In genomic region chr2:173255810-173256551, GRCm38 (mm10) we compare ENCODE assay signal across 15 mouse cellular contexts. TPM values are rescaled to one million over a fixed set of nuclear protein-coding genes. Genes with fewer than 3 reads are reported as not detected.
A peak's percentile ranks its signal among the peaks of the same experiment; 100 is the strongest.
DNase-seq lines count a peak whose midpoint lies in the region; ATAC-seq and TF ChIP-seq lines count a peak whose summit lies in the region.
"Had no signal": no experiment of that assay in that cellular context is flagged by ENCODE, and none has a peak within 500 bp of the region (broad histone marks: within the 10 kb centered on the region; RNA-seq: fewer than 3 reads in every experiment).

No protein-coding gene starts in this region.

- H3K4me2 ChIP-seq in forebrain, embryonic 15.5 days (replicated peaks) = no peak overlapping the region
- no peak overlapping the region for H3K4me2 ChIP-seq in forebrain, embryonic 12.5 days
- H3K4me2 ChIP-seq in lung, embryonic 15.5 days = no peak overlapping the region
- H3K4me2 ChIP-seq: limb, embryonic 15.5 days had no signal

- H3K9me3 ChIP-seq in forebrain, embryonic 15.5 days = no peaks in the 10 kb centered on the region
- no peaks in the 10 kb centered on the region for H3K9me3 ChIP-seq in forebrain, embryonic 12.5 days
- H3K9me3 ChIP-seq in lung, embryonic 15.5 days = no peaks in the 10 kb centered on the region
- H3K9me3 ChIP-seq: limb, embryonic 15.5 days had no signal

- H3K36me3 ChIP-seq in forebrain, embryonic 15.5 days = no peaks in the 10 kb centered on the region
- H3K36me3 ChIP-seq in forebrain, embryonic 12.5 days (replicated peaks) = no peaks in the 10 kb centered on the region
- no peaks in the 10 kb centered on the region for H3K36me3 ChIP-seq in lung, embryonic 15.5 days
- no peaks in the 10 kb centered on the region for H3K36me3 ChIP-seq in small intestine, adult 2 months (ENCODE audit: control insufficient read depth, insufficient read depth, low read length)
- H3K36me3 ChIP-seq: limb, embryonic 15.5 days had no signal

- DNase-seq in lung, postnatal 25 days (ENCODE audit: low spot score) = no peak
- DNase-seq in MN1 (ENCODE audit: low spot score) = no peak
- DNase-seq in right cerebral cortex, postnatal 14 days = no peak
- DNase-seq: adrenal gland, postnatal 14 days; heart, adult 2 months; heart, postnatal 4 days; kidney, postnatal 14 days; lung, adult 2 months; thymus, adult 2 months had no signal

- no peak for ATAC-seq in forebrain, embryonic 15.5 days (replicated peaks)
- ATAC-seq in forebrain, embryonic 12.5 days (ENCODE audit: low FRiP score) = no peak
- ATAC-seq in lung, embryonic 15.5 days (ENCODE audit: borderline replicate concordance, extremely low read depth, low FRiP score, low TSS enrichment) = no peak

- no peak overlapping the region for H3K4me3 ChIP-seq in forebrain, embryonic 15.5 days
- no peak overlapping the region for H3K4me3 ChIP-seq in forebrain, embryonic 12.5 days (replicated peaks)
- no peak overlapping the region for H3K4me3 ChIP-seq in lung, embryonic 15.5 days
- no peak overlapping the region for H3K4me3 ChIP-seq in embryonic fibroblast, embryonic 13.5 days (ENCODE audit: insufficient read depth, low read length)
- peak overlapping the region; percentile 12 for H3K4me3 ChIP-seq in small intestine, adult 2 months (ENCODE audit: low read depth, low read length)
- H3K4me3 ChIP-seq: heart, adult 2 months; limb, embryonic 15.5 days had no signal

- no peak overlapping the region for H3K9ac ChIP-seq in forebrain, embryonic 15.5 days (replicated peaks)
- H3K9ac ChIP-seq in forebrain, embryonic 12.5 days = no peak overlapping the region
- H3K9ac ChIP-seq in lung, embryonic 15.5 days = no peak overlapping the region
- H3K9ac ChIP-seq: limb, embryonic 15.5 days had no signal

- H3K4me1 ChIP-seq in forebrain, embryonic 15.5 days = peaks cover 98% of the 10 kb centered on the region
- peaks cover 100% of the 10 kb centered on the region for H3K4me1 ChIP-seq in forebrain, embryonic 12.5 days
- peaks cover 98% of the 10 kb centered on the region for H3K4me1 ChIP-seq in lung, embryonic 15.5 days
- H3K4me1 ChIP-seq in embryonic fibroblast, embryonic 13.5 days (ENCODE audit: control insufficient read depth, insufficient read depth, low read length) = peaks cover 53% of the 10 kb centered on the region
- H3K4me1 ChIP-seq in small intestine, adult 2 months (ENCODE audit: control insufficient read depth, insufficient read depth, insufficient read length, low read length) = peaks cover 50% of the 10 kb centered on the region

- no peak for TF ChIP-seq POLR2A in embryonic fibroblast, embryonic 13.5 days (IDR thresholded peaks at IDR 0.05; ENCODE audit: low read depth, low read length)
- TF ChIP-seq POLR2A in small intestine, adult 2 months (IDR thresholded peaks at IDR 0.05; ENCODE audit: low read depth, low read length) = no peak

- WGBS in forebrain, embryonic 15.5 days = 64% methylated on average over 7 of the region's 7 CpGs
- WGBS in forebrain, embryonic 12.5 days = 79% methylated on average over 7 of the region's 7 CpGs
- 59% methylated on average over 7 of the region's 7 CpGs for WGBS in lung, embryonic 15.5 days
- 22% methylated on average over 7 of the region's 7 CpGs for WGBS in small intestine, adult 2 months

- TF ChIP-seq CTCF in embryonic fibroblast, embryonic 13.5 days (IDR thresholded peaks at IDR 0.05; ENCODE audit: borderline replicate concordance, insufficient read depth, low read length) = no peak
- no peak for TF ChIP-seq CTCF in small intestine, adult 2 months (IDR thresholded peaks at IDR 0.05; ENCODE audit: extremely low read depth, insufficient read length, insufficient replicate concordance, low read depth, low read length)

- peak overlapping the region; percentile 78; the same call in 1 of the 2 replicates for H3K27ac ChIP-seq in forebrain, embryonic 15.5 days (replicated peaks)
- no peak overlapping the region for H3K27ac ChIP-seq in forebrain, embryonic 12.5 days
- peak overlapping the region; percentile 81 for H3K27ac ChIP-seq in lung, embryonic 15.5 days
- H3K27ac ChIP-seq in embryonic fibroblast, embryonic 13.5 days (ENCODE audit: insufficient read depth, low read length) = peak overlapping the region; percentile 53; the same call in 1 of the 2 replicates
- no peak overlapping the region for H3K27ac ChIP-seq in small intestine, adult 2 months (ENCODE audit: insufficient read depth, low read depth, low read length)
- H3K27ac ChIP-seq: heart, adult 2 months; limb, embryonic 15.5 days had no signal

- H3K27me3 ChIP-seq in forebrain, embryonic 15.5 days = no peaks in the 10 kb centered on the region
- 0 out of 2 replicates have a peak, but pooled peaks cover 3% of the 10 kb centered on the region for H3K27me3 ChIP-seq in forebrain, embryonic 12.5 days
- no peaks in the 10 kb centered on the region for H3K27me3 ChIP-seq in lung, embryonic 15.5 days
- no peaks in the 10 kb centered on the region for H3K27me3 ChIP-seq in small intestine, adult 2 months (ENCODE audit: control insufficient read depth, insufficient read depth, low read length)
- H3K27me3 ChIP-seq: limb, embryonic 15.5 days had no signal

RNA-seq across cellular contexts. Expression of gene Pmepa1, which starts 20.4 kb away (rescaled TPM):
- polyA plus RNA-seq in forebrain, embryonic 15.5 days (2015; fragmentation: Nextera tagmentation; extraction: Ambion mirVana) = 6.8 and 7.5 TPM in 2 replicates
- 3.7 and 4.7 TPM in 2 replicates for polyA plus RNA-seq in forebrain, embryonic 12.5 days (2016; fragmentation: Nextera tagmentation; extraction: Ambion mirVana)
- 7.3 and 7.7 TPM in 2 replicates for polyA plus RNA-seq in lung, embryonic 15.5 days (2015; fragmentation: Nextera tagmentation; extraction: Ambion mirVana)
- 141 and 142 TPM in 2 replicates for polyA plus RNA-seq in embryonic fibroblast, embryonic 13.5 days (2011; ENCODE audit: insufficient read length, low read depth, missing spikeins)
- 58.9 and 93.7 TPM in 2 replicates for polyA plus RNA-seq in small intestine, adult 2 months (2012; rRNA removed)

RNA-seq across cellular contexts. Expression of gene Zbp1, which starts 37.3 kb away (rescaled TPM):
- polyA plus RNA-seq in forebrain, embryonic 15.5 days (2015; fragmentation: Nextera tagmentation; extraction: Ambion mirVana) = 0.11 and 0.23 TPM in 2 replicates
- 0.34 TPM in 1 of 2 replicates, not detected in the other for polyA plus RNA-seq in forebrain, embryonic 12.5 days (2016; fragmentation: Nextera tagmentation; extraction: Ambion mirVana)
- polyA plus RNA-seq in lung, embryonic 15.5 days (2015; fragmentation: Nextera tagmentation; extraction: Ambion mirVana) = 0.43 and 0.95 TPM in 2 replicates
- 2.6 and 5.6 TPM in 2 replicates for polyA plus RNA-seq in embryonic fibroblast, embryonic 13.5 days (2011; ENCODE audit: insufficient read length, low read depth, missing spikeins)
- polyA plus RNA-seq in small intestine, adult 2 months (2012; rRNA removed) = 23.6 and 51.0 TPM in 2 replicates

Comparison
In these comparisons a context has a peak if more than half of its experiments do, and no peak if none do; other contexts are left out.
1. H3K27ac ChIP-seq: peak in forebrain, embryonic 15.5 days (single experiment), lung, embryonic 15.5 days (single experiment) and embryonic fibroblast, embryonic 13.5 days (single experiment); none in forebrain, embryonic 12.5 days (single experiment) and small intestine, adult 2 months (single experiment).